Mouse (Mus musculus): ENCODE results near the gene Adam15. TPM values are rescaled to one million over a fixed set of nuclear protein-coding genes. Genes with fewer than 3 reads are reported as not detected.

The Adam15 gene
- polyA plus RNA-seq, 1 experiment: not detected

GRCm38 (mm10) chr3:89385451-89385850 lies 35.7 kb upstream of the Adam15 start:
- Histone ChIP-seq H3K27ac (ENCODE audit: insufficient read depth, low read depth, low read length) (no peak overlapping the region), H3K4me1 (ENCODE audit: control insufficient read depth, insufficient read depth, low read length) (peaks cover 15% of the 10 kb centered on the region), H3K4me3 (ENCODE audit: insufficient read depth, low read depth, low read length) (no peak overlapping the region)
- 75% methylated on average over 11 of the region's 11 CpGs for WGBS
- no peak for TF ChIP-seq CTCF (IDR thresholded peaks at IDR 0.05; ENCODE audit: insufficient read depth, low read depth, low read length)
- no peak for TF ChIP-seq POLR2A (IDR thresholded peaks at IDR 0.05; ENCODE audit: insufficient read depth, low read depth, low read length)

- WGBS: 67% methylated on average over 12 of the region's 12 CpGs
- no peak overlapping the region for H3K27ac ChIP-seq (ENCODE audit: insufficient read depth, low read depth, low read length)
Observed at GRCm38 (mm10) chr3:89384331-89385076, 34.7 kb upstream of the Adam15 start.

GRCm38 (mm10) chr3:89383651-89384255 lies 34.0 kb upstream of the Adam15 start:
- peaks cover 19% of the 10 kb centered on the region for H3K4me1 ChIP-seq (ENCODE audit: control insufficient read depth, insufficient read depth, low read length)
- WGBS: 89% methylated on average over 5 of the region's 5 CpGs
- TF ChIP-seq CTCF (IDR thresholded peaks at IDR 0.05; ENCODE audit: insufficient read depth, low read depth, low read length): no peak
- no peak for TF ChIP-seq POLR2A (IDR thresholded peaks at IDR 0.05; ENCODE audit: insufficient read depth, low read depth, low read length)
- H3K27ac ChIP-seq (ENCODE audit: insufficient read depth, low read depth, low read length): no peak overlapping the region
- no peak overlapping the region for H3K4me3 ChIP-seq (ENCODE audit: insufficient read depth, low read depth, low read length)

More at GRCm38 (mm10) chr3:89384331-89385076, 34.7 kb upstream of the Adam15 start:
- Histone ChIP-seq H3K4me3 (ENCODE audit: insufficient read depth, low read depth, low read length) (no peak overlapping the region), H3K4me1 (ENCODE audit: control insufficient read depth, insufficient read depth, low read length) (peaks cover 13% of the 10 kb centered on the region)
- TF ChIP-seq CTCF (IDR thresholded peaks at IDR 0.05; ENCODE audit: insufficient read depth, low read depth, low read length) (no peak), POLR2A (IDR thresholded peaks at IDR 0.05; ENCODE audit: insufficient read depth, low read depth, low read length) (no peak)

GRCm38 (mm10) chr3:89382950-89383349 lies 33.2 kb upstream of the Adam15 start:
- H3K27ac ChIP-seq (ENCODE audit: insufficient read depth, low read depth, low read length): no peak overlapping the region
- TF ChIP-seq CTCF (IDR thresholded peaks at IDR 0.05; ENCODE audit: insufficient read depth, low read depth, low read length): no peak
- no peak for TF ChIP-seq POLR2A (IDR thresholded peaks at IDR 0.05; ENCODE audit: insufficient read depth, low read depth, low read length)
- peaks cover 20% of the 10 kb centered on the region for H3K4me1 ChIP-seq (ENCODE audit: control insufficient read depth, insufficient read depth, low read length)
- H3K4me3 ChIP-seq (ENCODE audit: insufficient read depth, low read depth, low read length): no peak overlapping the region
- 78% methylated on average over 5 of the region's 5 CpGs for WGBS

GRCm38 (mm10) chr3:89382033-89382882 lies 32.5 kb upstream of the Adam15 start:
- TF ChIP-seq CTCF (IDR thresholded peaks at IDR 0.05; ENCODE audit: insufficient read depth, low read depth, low read length) (no peak), POLR2A (IDR thresholded peaks at IDR 0.05; ENCODE audit: insufficient read depth, low read depth, low read length) (no peak)
- H3K4me3 ChIP-seq (ENCODE audit: insufficient read depth, low read depth, low read length): no peak overlapping the region
- no peak overlapping the region for H3K27ac ChIP-seq (ENCODE audit: insufficient read depth, low read depth, low read length)
- peaks cover 21% of the 10 kb centered on the region for H3K4me1 ChIP-seq (ENCODE audit: control insufficient read depth, insufficient read depth, low read length)
- 89% methylated on average over 9 of the region's 9 CpGs for WGBS

GRCm38 (mm10) chr3:89381233-89381632 lies 31.4 kb upstream of the Adam15 start:
- TF ChIP-seq POLR2A (IDR thresholded peaks at IDR 0.05; ENCODE audit: insufficient read depth, low read depth, low read length) (no peak), CTCF (IDR thresholded peaks at IDR 0.05; ENCODE audit: insufficient read depth, low read depth, low read length) (no peak)
- Histone ChIP-seq H3K4me1 (ENCODE audit: control insufficient read depth, insufficient read depth, low read length) (peaks cover 18% of the 10 kb centered on the region), H3K27ac (ENCODE audit: insufficient read depth, low read depth, low read length) (no peak overlapping the region), H3K4me3 (ENCODE audit: insufficient read depth, low read depth, low read length) (no peak overlapping the region)
- 91% methylated on average over 11 of the region's 11 CpGs for WGBS

- no peak for TF ChIP-seq POLR2A (IDR thresholded peaks at IDR 0.05; ENCODE audit: insufficient read depth, low read depth, low read length)
- TF ChIP-seq CTCF (IDR thresholded peaks at IDR 0.05; ENCODE audit: insufficient read depth, low read depth, low read length): no peak
- H3K4me1 ChIP-seq (ENCODE audit: control insufficient read depth, insufficient read depth, low read length): peaks cover 18% of the 10 kb centered on the region
- WGBS: 94% methylated on average over 18 of the region's 18 CpGs
- no peak overlapping the region for H3K27ac ChIP-seq (ENCODE audit: insufficient read depth, low read depth, low read length)
- H3K4me3 ChIP-seq (ENCODE audit: insufficient read depth, low read depth, low read length): no peak overlapping the region
Observed at GRCm38 (mm10) chr3:89380711-89381110, 30.9 kb upstream of the Adam15 start.

- Histone ChIP-seq H3K4me3 (ENCODE audit: insufficient read depth, low read depth, low read length) (no peak overlapping the region), H3K4me1 (ENCODE audit: control insufficient read depth, insufficient read depth, low read length) (peaks cover 18% of the 10 kb centered on the region), H3K27ac (ENCODE audit: insufficient read depth, low read depth, low read length) (no peak overlapping the region)
- TF ChIP-seq CTCF (IDR thresholded peaks at IDR 0.05; ENCODE audit: insufficient read depth, low read depth, low read length) (no peak), POLR2A (IDR thresholded peaks at IDR 0.05; ENCODE audit: insufficient read depth, low read depth, low read length) (no peak)
- 96% methylated on average over 14 of the region's 14 CpGs for WGBS
Observed at GRCm38 (mm10) chr3:89380291-89380690, 30.5 kb upstream of the Adam15 start.

Data from olfactory bulb, adult 2 months (tissue).